Mouse (Mus musculus) kidney, adult 9 months (tissue): ENCODE results near the gene Aox2.

Experiments used
- DNase-seq: peaks from one replicate; pipeline ENCODE4 v3.0.0; 2022

The Aox2 gene

GRCm38 (mm10) chr1:58408141-58408540 lies 130.0 kb downstream of the Aox2 start:
- DNase-seq = no peak

DNA sequence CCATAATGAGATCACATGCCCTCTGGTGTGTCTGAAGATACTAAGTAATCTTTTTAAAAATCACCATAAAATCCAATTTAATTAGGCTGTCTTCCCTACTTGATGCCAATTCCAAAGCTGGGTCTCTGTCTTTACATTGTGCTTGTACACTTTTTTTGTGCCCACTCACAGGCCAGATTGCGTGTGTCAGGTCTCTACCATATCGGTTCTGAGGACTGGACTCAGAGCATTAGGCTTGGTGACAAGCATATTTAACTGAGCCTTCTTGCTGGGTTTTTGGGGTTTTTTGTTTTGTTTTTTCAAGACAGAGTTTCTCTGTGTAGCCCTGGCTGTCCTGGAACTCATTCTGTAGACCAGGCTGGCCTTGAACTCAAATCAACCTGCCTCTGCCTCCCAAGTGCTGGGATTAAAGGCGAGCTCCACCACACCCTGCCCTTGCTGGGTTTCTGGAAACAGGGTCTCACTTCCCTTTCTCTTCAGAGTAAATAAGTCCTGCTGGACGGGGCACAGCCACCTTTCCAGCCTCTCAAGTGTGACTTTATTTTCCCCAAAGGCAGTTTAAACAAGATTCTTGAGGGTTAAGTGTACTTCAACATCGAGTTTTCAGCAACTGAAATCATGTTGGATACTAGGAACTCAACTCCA lies 131.5 kb downstream of the Aox2 start:
- DNase-seq = no peak

DNA sequence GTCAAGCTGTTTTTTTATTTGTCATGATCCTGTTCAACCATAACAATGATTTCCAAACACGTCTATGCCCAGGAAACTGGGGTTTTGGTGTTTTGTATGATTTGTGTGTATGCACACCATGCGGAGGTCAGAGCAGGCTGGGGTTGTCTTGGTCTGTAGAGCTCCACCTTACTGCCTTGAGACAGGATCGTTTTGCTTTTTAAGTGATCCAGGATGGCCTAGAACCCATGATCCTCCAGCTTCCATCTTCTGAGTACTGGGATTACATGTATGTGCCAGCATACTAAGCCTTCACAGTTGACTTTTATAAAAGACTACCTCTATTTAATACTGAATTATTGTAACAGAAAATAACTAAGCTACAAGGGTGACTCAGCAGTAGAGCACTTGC lies 132.1 kb downstream of the Aox2 start:
- DNase-seq = no peak

DNA sequence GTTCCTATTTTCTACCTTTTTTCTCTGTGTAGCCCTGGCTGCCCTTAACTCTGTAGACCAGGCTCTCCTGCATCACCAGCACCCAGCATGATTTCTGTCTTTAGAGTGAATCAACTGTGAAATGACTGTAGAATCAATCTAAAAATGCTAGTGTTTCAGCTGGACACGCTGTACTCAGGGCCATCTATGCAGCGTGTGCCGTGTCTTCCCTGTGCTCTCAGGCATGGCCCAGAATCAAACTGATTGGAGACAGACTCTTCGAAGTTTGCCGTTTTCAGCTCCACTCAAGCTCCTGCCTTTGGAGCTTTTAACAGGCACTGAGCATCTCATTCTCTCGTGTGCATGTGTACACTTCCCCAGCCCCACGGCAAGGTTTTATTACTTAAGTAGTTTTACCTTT lies 132.7 kb downstream of the Aox2 start:
- no peak for DNase-seq

- no peak for DNase-seq
Observed at GRCm38 (mm10) chr1:58415442-58415841, 137.3 kb downstream of the Aox2 start.

GRCm38 (mm10) chr1:58416048-58416447 lies 137.9 kb downstream of the Aox2 start:
- DNase-seq = no peak

- no peak for DNase-seq
Observed at GRCm38 (mm10) chr1:58420032-58420431, 141.9 kb downstream of the Aox2 start.

GRCm38 (mm10) chr1:58420961-58421360 lies 142.8 kb downstream of the Aox2 start:
- DNase-seq = no peak

- DNase-seq = peak; percentile 72
Observed at GRCm38 (mm10) chr1:58422879-58423278, 144.8 kb downstream of the Aox2 start.

- DNase-seq = peak; percentile 98
Observed at GRCm38 (mm10) chr1:58423371-58424248, 145.5 kb downstream of the Aox2 start, which contains the start of gene Clk1. Clk1 (minus strand) TSS chr1:58424066.

DNA sequence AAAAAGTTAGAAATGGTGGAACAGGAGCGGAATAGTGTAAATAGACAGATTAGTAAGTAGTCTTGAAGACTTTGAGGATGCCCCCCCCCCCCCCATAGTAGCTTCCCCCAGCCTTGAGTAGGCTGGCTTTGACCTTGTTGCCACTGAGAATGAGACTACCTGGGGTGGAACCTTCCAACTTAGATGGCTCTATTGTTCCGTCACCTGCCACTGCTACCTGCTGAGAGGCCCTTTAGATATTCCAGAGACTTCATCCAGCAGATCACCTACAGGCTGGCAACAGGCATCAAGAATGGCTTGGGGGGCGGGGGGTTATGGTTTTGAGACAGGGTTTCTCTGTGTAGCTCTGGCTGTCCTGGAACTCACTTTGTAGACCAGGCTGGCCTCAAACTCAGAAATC lies 146.4 kb downstream of the Aox2 start:
- no peak for DNase-seq
